ENCODE assay signal across 8 mouse cellular contexts in the genomic region with DNA sequence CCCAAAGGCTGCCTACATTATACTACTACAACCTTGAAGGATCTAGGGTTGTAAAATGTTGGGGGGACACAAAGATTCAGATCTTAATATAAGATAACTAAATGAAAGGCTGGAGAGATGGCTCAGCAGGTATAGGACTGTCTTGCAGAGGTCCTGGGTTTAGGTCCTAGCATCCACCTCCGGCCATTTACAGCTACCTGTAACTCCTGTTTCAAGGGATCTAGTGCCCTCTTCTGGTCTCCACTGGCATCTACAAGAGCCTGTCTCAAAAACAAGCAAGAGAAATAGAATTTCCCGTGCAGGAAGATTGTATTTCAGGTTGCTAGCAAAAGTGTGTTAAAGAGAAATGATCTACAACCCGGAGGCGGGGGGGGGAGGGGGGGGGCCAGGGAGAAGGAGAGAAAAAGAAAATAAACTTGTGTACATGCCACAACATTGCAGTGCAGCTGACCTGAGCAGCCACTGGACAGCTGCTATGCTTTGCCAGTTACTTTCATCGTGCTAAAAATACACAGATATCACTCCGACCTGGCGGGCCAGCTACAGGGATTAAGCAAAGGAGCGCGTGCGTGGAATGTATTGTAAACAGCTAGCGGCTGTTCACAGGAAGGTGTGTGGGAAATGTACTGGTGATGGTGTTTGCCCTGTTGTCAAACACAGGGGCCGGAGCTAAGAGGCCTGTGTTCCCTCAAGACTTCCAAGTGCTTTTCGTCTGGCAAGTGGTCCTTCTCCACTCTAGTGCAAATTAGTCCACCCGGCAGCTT. TPM values are rescaled to one million over a fixed set of nuclear protein-coding genes. Genes with fewer than 3 reads are reported as not detected.
DNase-seq lines count a peak whose midpoint lies in the region; ATAC-seq lines count a peak whose summit lies in the region.

No protein-coding gene starts in this region.

- 16% methylated on average over 14 of the region's 14 CpGs for WGBS in kidney, embryonic 15.5 days

- H3K36me3 ChIP-seq in kidney, embryonic 15.5 days = no peaks in the 10 kb centered on the region

- intact Hi-C loops in left cerebral cortex, postnatal 14 days (cut with DNase I) = no loop called here
- intact Hi-C loops in left cerebral cortex, postnatal 10 days (cut with DNase I) = loop anchor here (5.0 kb wide), 1 partner anchor 72 kb away; a partner anchor contains a TSS

- peak overlapping the region; percentile 17; the same call in 1 of the 2 replicates for H3K4me2 ChIP-seq in kidney, embryonic 15.5 days

- H3K27me3 ChIP-seq in kidney, embryonic 15.5 days = no peaks in the 10 kb centered on the region

- H3K9ac ChIP-seq in kidney, embryonic 15.5 days = no peak overlapping the region

- DNase-seq in left cerebral cortex, postnatal 14 days (ENCODE audit: low spot score in 2 of 2) = peak; percentile 47 to 55
- DNase-seq in left cerebral cortex, postnatal 10 days (ENCODE audit: extremely low spot score in 1 of 2, low spot score in 2 of 2) = no peak
- peak; percentile 85 for DNase-seq in ZHBTc4 (ENCODE audit: low read depth, low spot score)
- DNase-seq in forelimb bud, embryonic 11.5 days (ENCODE audit: low read depth, low spot score) = peak; percentile 58
- peak; percentile 48 for DNase-seq in lung, postnatal 14 days
- DNase-seq in yolk sac, embryonic 10.5 days (ENCODE audit: low spot score) = peak; percentile 46
- DNase-seq in neural tube, embryonic 10.5 days (ENCODE audit: extremely low spot score, low spot score) = no peak

- no peak for ATAC-seq in kidney, embryonic 15.5 days (replicated peaks; ENCODE audit: low FRiP score)

- H3K9me3 ChIP-seq in kidney, embryonic 15.5 days (replicated peaks) = no peaks in the 10 kb centered on the region

- peaks cover 20% of the 10 kb centered on the region for H3K4me1 ChIP-seq in kidney, embryonic 15.5 days

- no peak overlapping the region for H3K27ac ChIP-seq in kidney, embryonic 15.5 days

- H3K4me3 ChIP-seq in kidney, embryonic 15.5 days (replicated peaks) = no peak overlapping the region

RNA-seq across cellular contexts. Expression of a gene that starts 8.3 kb away (rescaled TPM):
- 10 to 100 TPM; 15.8 to 18.8 TPM for total RNA-seq in left cerebral cortex, postnatal 14 days (2021)
- 10 to 100 TPM; 19.5 to 23.2 TPM for total RNA-seq in left cerebral cortex, postnatal 10 days (2021)
- 15.3 and 19.2 TPM in 2 replicates for polyA plus RNA-seq in kidney, embryonic 15.5 days (2015; fragmentation: Nextera tagmentation; extraction: Ambion mirVana)

RNA-seq across cellular contexts. Expression of a gene that starts 13.1 kb away (rescaled TPM):
- total RNA-seq in left cerebral cortex, postnatal 14 days (2021) = not detected
- total RNA-seq in left cerebral cortex, postnatal 10 days (2021) = not detected
- 0.26 TPM in 1 of 2 replicates, not detected in the other for polyA plus RNA-seq in kidney, embryonic 15.5 days (2015; fragmentation: Nextera tagmentation; extraction: Ambion mirVana)

RNA-seq across cellular contexts. Expression of a gene that starts 45.1 kb away (rescaled TPM):
- 10 to 100 TPM in 1 of 2 experiments, 1 to 10 TPM in 1; 9.6 to 12.0 TPM for total RNA-seq in left cerebral cortex, postnatal 14 days (2021)
- 10 to 100 TPM in 1 of 2 experiments, 1 to 10 TPM in 1; 9.0 to 10.1 TPM for total RNA-seq in left cerebral cortex, postnatal 10 days (2021)
- polyA plus RNA-seq in kidney, embryonic 15.5 days (2015; fragmentation: Nextera tagmentation; extraction: Ambion mirVana) = 17.5 and 18.5 TPM in 2 replicates

Comparison
In these comparisons a context has a peak if more than half of its experiments do, and no peak if none do; other contexts are left out.
1. DNase-seq: peak in left cerebral cortex, postnatal 14 days (2 of 2), ZHBTc4 (single experiment), forelimb bud, embryonic 11.5 days (single experiment), lung, postnatal 14 days (single experiment) and yolk sac, embryonic 10.5 days (single experiment); none in left cerebral cortex, postnatal 10 days (0 of 2) and neural tube, embryonic 10.5 days (single experiment).